Comparison of ENCODE assay signal across 16 mouse cellular contexts in the genomic region with DNA sequence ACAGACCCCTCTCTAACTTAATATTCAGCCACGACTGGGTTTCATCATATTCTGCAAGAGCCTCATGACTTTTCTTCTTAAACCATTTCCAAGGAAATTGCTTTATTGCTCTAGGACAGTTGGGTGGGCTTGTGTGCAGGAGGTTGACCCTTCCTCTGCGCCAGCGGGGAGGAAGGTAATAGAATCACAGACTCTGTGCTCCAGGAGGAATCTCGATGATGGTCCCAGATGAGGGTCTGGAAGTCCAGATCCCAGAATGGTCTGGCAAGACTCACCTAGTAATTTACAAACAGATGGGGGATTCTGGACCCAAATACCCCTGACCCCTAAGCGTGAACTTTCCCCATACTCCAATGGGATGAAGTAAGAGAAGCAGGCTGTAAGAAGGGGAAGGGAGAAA. TPM values are rescaled to one million over a fixed set of nuclear protein-coding genes. Genes with fewer than 3 reads are reported as not detected.
DNase-seq lines count a peak whose midpoint lies in the region; ATAC-seq lines count a peak whose summit lies in the region.
"Had no signal": no experiment of that assay in that cellular context is flagged by ENCODE, and none has a peak within 500 bp of the region (broad histone marks: within the 10 kb centered on the region; RNA-seq: fewer than 3 reads in every experiment).

No protein-coding gene starts in this region.

- no peak for ATAC-seq in embryonic facial prominence, embryonic 12.5 days (ENCODE audit: insufficient number of reproducible peaks, insufficient read depth, low FRiP score, low TSS enrichment)
- ATAC-seq in forebrain, embryonic 12.5 days (ENCODE audit: low FRiP score): no peak
- no peak for ATAC-seq in hindbrain, embryonic 15.5 days (ENCODE audit: low FRiP score, low read depth)
- no peak for ATAC-seq in midbrain, embryonic 14.5 days (ENCODE audit: low FRiP score, low TSS enrichment)
- ATAC-seq: CD4-positive, CD25-positive, alpha-beta regulatory T cell, adult 4 months; Patski had no signal

- no peaks in the 10 kb centered on the region for H3K36me3 ChIP-seq in embryonic facial prominence, embryonic 12.5 days
- no peaks in the 10 kb centered on the region for H3K36me3 ChIP-seq in forebrain, embryonic 12.5 days (replicated peaks)
- no peaks in the 10 kb centered on the region for H3K36me3 ChIP-seq in hindbrain, embryonic 15.5 days
- no peaks in the 10 kb centered on the region for H3K36me3 ChIP-seq in midbrain, embryonic 14.5 days (ENCODE audit: control insufficient read depth, insufficient read depth, low read length)
- H3K36me3 ChIP-seq: heart, embryonic 13.5 days; kidney, embryonic 15.5 days; lung, embryonic 15.5 days had no signal

- WGBS in embryonic facial prominence, embryonic 12.5 days: 40% methylated on average over 5 of the region's 5 CpGs
- 14% methylated on average over 5 of the region's 5 CpGs for WGBS in forebrain, embryonic 12.5 days
- WGBS in hindbrain, embryonic 15.5 days: 26% methylated on average over 5 of the region's 5 CpGs
- WGBS in midbrain, embryonic 14.5 days: 8% methylated on average over 5 of the region's 5 CpGs

- peaks cover 11% of the 10 kb centered on the region; the same call in 1 of the 2 replicates for H3K4me1 ChIP-seq in embryonic facial prominence, embryonic 12.5 days
- H3K4me1 ChIP-seq in forebrain, embryonic 12.5 days: peaks cover 35% of the 10 kb centered on the region
- H3K4me1 ChIP-seq in hindbrain, embryonic 15.5 days (replicated peaks): peaks cover 20% of the 10 kb centered on the region; the same call in 1 of the 2 replicates
- peaks cover 17% of the 10 kb centered on the region for H3K4me1 ChIP-seq in midbrain, embryonic 14.5 days (ENCODE audit: control insufficient read depth, insufficient read depth, low read length)
- H3K4me1 ChIP-seq: heart, embryonic 13.5 days; lung, embryonic 15.5 days had no signal

- H3K27me3 ChIP-seq in embryonic facial prominence, embryonic 12.5 days: no peaks in the 10 kb centered on the region
- H3K27me3 ChIP-seq in forebrain, embryonic 12.5 days: 0 out of 2 replicates have a peak, but pooled peaks cover 2% of the 10 kb centered on the region
- H3K27me3 ChIP-seq in hindbrain, embryonic 15.5 days: no peaks in the 10 kb centered on the region
- no peaks in the 10 kb centered on the region for H3K27me3 ChIP-seq in midbrain, embryonic 14.5 days (ENCODE audit: control insufficient read depth, insufficient read depth, low read length)
- H3K27me3 ChIP-seq: heart, embryonic 13.5 days; kidney, embryonic 15.5 days; lung, embryonic 15.5 days; Patski had no signal

- no peak overlapping the region for H3K9ac ChIP-seq in embryonic facial prominence, embryonic 12.5 days
- no peak overlapping the region for H3K9ac ChIP-seq in forebrain, embryonic 12.5 days
- H3K9ac ChIP-seq in hindbrain, embryonic 15.5 days: no peak overlapping the region
- no peak overlapping the region for H3K9ac ChIP-seq in midbrain, embryonic 14.5 days (replicated peaks; ENCODE audit: low read length)
- H3K9ac ChIP-seq: heart, embryonic 13.5 days; kidney, embryonic 15.5 days; lung, embryonic 15.5 days had no signal

- peak overlapping the region; percentile 37 for H3K4me2 ChIP-seq in embryonic facial prominence, embryonic 12.5 days (replicated peaks)
- H3K4me2 ChIP-seq in forebrain, embryonic 12.5 days: peak overlapping the region; percentile 40
- H3K4me2 ChIP-seq in hindbrain, embryonic 15.5 days: peak overlapping the region; percentile 42; the same call in 1 of the 2 replicates
- H3K4me2 ChIP-seq in midbrain, embryonic 14.5 days (ENCODE audit: low read length): peak overlapping the region; percentile 38

- H3K4me3 ChIP-seq in embryonic facial prominence, embryonic 12.5 days: no peak overlapping the region
- H3K4me3 ChIP-seq in forebrain, embryonic 12.5 days (replicated peaks): no peak overlapping the region
- no peak overlapping the region for H3K4me3 ChIP-seq in hindbrain, embryonic 15.5 days
- no peak overlapping the region for H3K4me3 ChIP-seq in midbrain, embryonic 14.5 days (replicated peaks; ENCODE audit: low read depth, low read length)
- H3K4me3 ChIP-seq: heart, embryonic 13.5 days; lung, embryonic 15.5 days had no signal

- intact Hi-C loops in gastrocnemius, postnatal 14 days (cut with DNase I; ENCODE audit: low total_unique reads): no loop called here

- H3K27ac ChIP-seq in embryonic facial prominence, embryonic 12.5 days: no peak overlapping the region
- H3K27ac ChIP-seq in forebrain, embryonic 12.5 days: peak overlapping the region; percentile 87
- peak overlapping the region; percentile 65 for H3K27ac ChIP-seq in hindbrain, embryonic 15.5 days (replicated peaks)
- H3K27ac ChIP-seq in midbrain, embryonic 14.5 days (replicated peaks; ENCODE audit: low read depth, low read length): peak overlapping the region; percentile 66
- H3K27ac ChIP-seq: heart, embryonic 13.5 days; kidney, embryonic 15.5 days; lung, embryonic 15.5 days; stomach, postnatal 0 days had no signal

- DNase-seq in midbrain, embryonic 14.5 days: peak; percentile 17
- no peak for DNase-seq in gastrocnemius, postnatal 14 days
- DNase-seq in adrenal gland, postnatal 25 days: no peak
- DNase-seq in layer of hippocampus, postnatal 14 days (ENCODE audit: low spot score in 2 of 2): no peak

- H3K9me3 ChIP-seq in embryonic facial prominence, embryonic 12.5 days: no peaks in the 10 kb centered on the region
- H3K9me3 ChIP-seq in forebrain, embryonic 12.5 days: no peaks in the 10 kb centered on the region
- no peaks in the 10 kb centered on the region for H3K9me3 ChIP-seq in hindbrain, embryonic 15.5 days
- H3K9me3 ChIP-seq in midbrain, embryonic 14.5 days (ENCODE audit: control insufficient read depth, low read length): no peaks in the 10 kb centered on the region
- H3K9me3 ChIP-seq: heart, embryonic 13.5 days; kidney, embryonic 15.5 days; lung, embryonic 15.5 days had no signal

RNA-seq across cellular contexts. Expression of a gene that starts 45.2 kb away (rescaled TPM):
- 5.7 and 6.2 TPM in 2 replicates for polyA plus RNA-seq in embryonic facial prominence, embryonic 12.5 days (2016; fragmentation: Nextera tagmentation; extraction: Ambion mirVana)
- 62.3 and 75.3 TPM in 2 replicates for polyA plus RNA-seq in forebrain, embryonic 12.5 days (2016; fragmentation: Nextera tagmentation; extraction: Ambion mirVana)
- 11.1 and 14.2 TPM in 2 replicates for polyA plus RNA-seq in hindbrain, embryonic 15.5 days (2015; fragmentation: Nextera tagmentation; extraction: Ambion mirVana)
- 19.2 and 30.5 TPM in 2 replicates for polyA plus RNA-seq in midbrain, embryonic 14.5 days (2014; fragmentation: Nextera tagmentation; extraction: Ambion mirVana)
- total RNA-seq in gastrocnemius, postnatal 14 days (2021): not detected
- total RNA-seq in adrenal gland, postnatal 25 days (2021): 2.0 and 2.5 TPM in 2 replicates
- 1 to 10 TPM; 7.3 to 8.0 TPM for total RNA-seq in layer of hippocampus, postnatal 14 days (2021)
- total RNA-seq: gastrocnemius, adult 18-20 months; liver, adult 2 months; megakaryocyte-erythroid progenitor cell, adult 5-6 weeks had no signal
- polyA plus RNA-seq: CD4-positive, CD25-positive, alpha-beta regulatory T cell, adult 4 months; liver, adult 2 months; Patski had no signal
